Mouse (Mus musculus) embryonic facial prominence, embryonic 14.5 days (tissue): ENCODE measurements at regions not wholly inside any gene's neighbourhood (a gene's known extent, or its start where the extent isn't known, plus 50 kb on each side); places are given as distances from the start of the nearest gene placed in this dataset.

Source experiments
- ATAC-seq: fragments of 200-750 bp; cut with Nextera tagmentation; 2 replicates; pipeline ENCODE4 v1.8.0; 2017; ENCODE audit warnings: low read depth, moderate number of reproducible peaks, moderate TSS enrichment
- DNase-seq: peaks from one replicate; pipeline ENCODE4 v3.0.0-alpha.2; 2015; ENCODE audit warnings: low spot score
- H3K27ac ChIP-seq: fragments of 300-500 bp; sonication (generic); replicated peaks from 2 replicates; pipeline ENCODE4 v1.5.1; 2014; ENCODE audit warnings: low read depth, mild to moderate bottlenecking, low read length, moderate library complexity
- H3K27me3 ChIP-seq: fragments of 300-500 bp; sonication (generic); replicated peaks from 2 replicates; pipeline ENCODE4 v1.6.1; 2014; ENCODE audit warnings: low read length; ENCODE audit not compliant: control insufficient read depth, insufficient read depth
- H3K36me3 ChIP-seq: fragments of 300-500 bp; sonication (generic); 2 replicates; pipeline ENCODE4 v1.6.1; 2014; ENCODE audit warnings: low read length, mixed read lengths; ENCODE audit not compliant: control insufficient read depth, insufficient read depth
- H3K4me1 ChIP-seq: fragments of 300-500 bp; sonication (generic); 2 replicates; pipeline ENCODE4 v1.6.1; 2014; ENCODE audit warnings: antibody characterized with exemption, low read length; ENCODE audit not compliant: control insufficient read depth, insufficient read depth
- H3K4me2 ChIP-seq: fragments of 300-500 bp; sonication (generic); 2 replicates; pipeline ENCODE4 v1.6.1; 2014; ENCODE audit warnings: low read depth, mild to moderate bottlenecking, low read length, moderate library complexity, mixed read lengths
- H3K4me3 ChIP-seq: fragments of 300-500 bp; sonication (generic); 2 replicates; pipeline ENCODE4 v1.5.1; 2014; ENCODE audit warnings: low read depth, mild to moderate bottlenecking, low read length
- H3K9ac ChIP-seq: fragments of 300-500 bp; sonication (generic); 2 replicates; pipeline ENCODE4 v1.6.1; 2014; ENCODE audit warnings: low read depth, mild to moderate bottlenecking, low read length, moderate library complexity, mixed read lengths
- H3K9me3 ChIP-seq: fragments of 300-500 bp; sonication (generic); 2 replicates; pipeline ENCODE4 v1.6.1; 2016; ENCODE audit warnings: low read length; ENCODE audit not compliant: control insufficient read depth
- whole genome bisulfite sequencing: fragments of 180-500 bp; shearing (Covaris S2); extraction: QIAGEN DNeasy Blood & Tissue Kit; methylation state at CpG from one replicate; pipeline ENCODE4 v1.1.7; 2014; 5-methylcytosine and 5-hydroxymethylcytosine counted together

- Histone ChIP-seq H3K4me2 (no peak overlapping the region), H3K9me3 (no peaks in the 10 kb centered on the region), H3K36me3 (no peaks in the 10 kb centered on the region), H3K27me3 (no peaks in the 10 kb centered on the region), H3K9ac (no peak overlapping the region), H3K27ac (no peak overlapping the region), H3K4me1 (peaks cover 26% of the 10 kb centered on the region), H3K4me3 (no peak overlapping the region)
- WGBS: 59% methylated on average over 12 of the region's 12 CpGs
- ATAC-seq: no peak
- DNase-seq: no peak
These were observed 140.1 kb upstream of the Zmiz1 start for GRCm38 (mm10) chr14:25318909-25319308.

DNA sequence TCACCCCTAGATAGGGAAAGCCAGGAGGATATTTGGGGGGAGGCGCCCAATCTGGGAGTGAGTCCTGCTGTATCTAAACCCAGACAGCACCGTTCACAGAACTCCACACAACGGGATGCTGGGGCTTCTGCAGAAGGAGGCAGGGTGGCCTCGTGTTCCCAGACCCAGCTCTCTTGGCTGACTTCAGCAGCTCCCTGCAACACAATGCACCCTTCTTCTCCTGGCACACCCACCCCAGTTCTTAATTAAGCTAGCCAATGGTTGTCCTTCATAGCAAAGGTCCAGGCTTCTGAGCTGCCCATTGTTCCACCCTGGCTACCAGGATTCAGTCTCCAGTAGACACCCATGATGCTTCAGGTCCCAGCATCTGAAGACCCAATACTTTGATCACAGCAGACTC is 138.8 kb upstream of the Zmiz1 start:
- H3K9me3 ChIP-seq: no peaks in the 10 kb centered on the region
- no peak overlapping the region for H3K4me2 ChIP-seq
- no peak overlapping the region for H3K27ac ChIP-seq
- no peaks in the 10 kb centered on the region for H3K27me3 ChIP-seq
- 66% methylated on average over 4 of the region's 4 CpGs for WGBS
- H3K36me3 ChIP-seq: no peaks in the 10 kb centered on the region
- no peak overlapping the region for H3K9ac ChIP-seq
- ATAC-seq: no peak
- H3K4me3 ChIP-seq: no peak overlapping the region
- peaks cover 26% of the 10 kb centered on the region for H3K4me1 ChIP-seq
- no peak for DNase-seq

DNA sequence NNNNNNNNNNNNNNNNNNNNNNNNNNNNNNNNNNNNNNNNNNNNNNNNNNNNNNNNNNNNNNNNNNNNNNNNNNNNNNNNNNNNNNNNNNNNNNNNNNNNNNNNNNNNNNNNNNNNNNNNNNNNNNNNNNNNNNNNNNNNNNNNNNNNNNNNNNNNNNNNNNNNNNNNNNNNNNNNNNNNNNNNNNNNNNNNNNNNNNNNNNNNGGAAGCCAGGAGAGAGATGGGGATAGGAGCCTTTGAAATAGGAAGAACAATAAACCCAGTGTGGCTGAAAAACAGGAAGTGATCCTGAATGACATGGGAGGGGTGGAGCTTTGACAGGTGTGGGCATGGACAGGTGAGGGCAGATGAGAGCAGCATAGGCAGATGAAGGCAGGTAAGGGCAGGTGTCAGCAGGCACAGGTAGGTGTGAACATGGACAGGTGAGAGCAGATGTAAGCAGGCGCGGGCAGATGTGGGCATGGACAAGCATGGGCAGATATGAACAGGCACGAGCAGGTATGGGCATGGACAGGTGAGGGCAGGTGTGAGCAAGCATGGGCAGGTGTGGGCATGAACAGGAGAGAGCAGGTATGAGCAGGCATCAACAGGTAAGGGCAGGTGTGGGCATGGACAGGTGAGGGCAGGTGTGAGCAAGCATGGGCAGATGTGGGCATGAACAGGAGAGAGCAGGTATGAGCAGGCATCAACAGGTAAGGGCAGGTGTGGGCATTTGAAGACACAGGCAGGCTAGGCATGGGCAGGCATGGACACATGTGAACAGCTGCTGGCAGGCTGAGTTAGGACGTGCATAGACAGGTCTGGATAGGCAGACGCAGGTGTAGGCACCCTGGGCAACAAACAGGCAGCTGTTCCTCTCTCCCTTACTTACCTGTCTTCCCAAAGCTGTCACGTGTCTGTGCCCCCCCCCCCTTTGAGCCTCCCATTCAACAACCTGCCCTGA is 135.2 kb upstream of the Zmiz1 start:
- 74% methylated on average over 6 of the region's 6 CpGs for WGBS
- Histone ChIP-seq H3K9ac (no peak overlapping the region), H3K27me3 (no peaks in the 10 kb centered on the region), H3K4me1 (peaks cover 15% of the 10 kb centered on the region), H3K27ac (no peak overlapping the region), H3K4me3 (no peak overlapping the region), H3K9me3 (no peaks in the 10 kb centered on the region), H3K36me3 (no peaks in the 10 kb centered on the region), H3K4me2 (no peak overlapping the region)
- 0 out of 2 replicates have a peak, but pooled peaks have one; percentile 34 for ATAC-seq
- DNase-seq: no peak

- no peak for ATAC-seq
- Histone ChIP-seq H3K4me2 (no peak overlapping the region), H3K9me3 (no peaks in the 10 kb centered on the region), H3K4me3 (no peak overlapping the region), H3K36me3 (no peaks in the 10 kb centered on the region), H3K27ac (no peak overlapping the region), H3K4me1 (peaks cover 11% of the 10 kb centered on the region), H3K27me3 (no peaks in the 10 kb centered on the region), H3K9ac (no peak overlapping the region)
- DNase-seq: no peak
- WGBS: 88% methylated on average over 3 of the region's 3 CpGs
These were observed 133.1 kb upstream of the Zmiz1 start for GRCm38 (mm10) chr14:25325887-25326286.

- ATAC-seq (no peak), DNase-seq (no peak)
- WGBS: 80% methylated on average over 5 of the region's 5 CpGs
- no peaks in the 10 kb centered on the region for H3K9me3 ChIP-seq
- H3K4me2 ChIP-seq: no peak overlapping the region
- H3K4me1 ChIP-seq: peaks cover 3% of the 10 kb centered on the region; the same call in 1 of the 2 replicates
- H3K4me3 ChIP-seq: no peak overlapping the region
- no peak overlapping the region for H3K9ac ChIP-seq
- no peaks in the 10 kb centered on the region for H3K36me3 ChIP-seq
- no peaks in the 10 kb centered on the region for H3K27me3 ChIP-seq
- no peak overlapping the region for H3K27ac ChIP-seq
These were observed 130.8 kb upstream of the Zmiz1 start for GRCm38 (mm10) chr14:25328230-25328629.

GRCm38 (mm10) chr14:25334186-25334585 is 124.8 kb upstream of the Zmiz1 start:
- H3K27ac ChIP-seq: no peak overlapping the region
- H3K27me3 ChIP-seq: no peaks in the 10 kb centered on the region
- H3K4me3 ChIP-seq: no peak overlapping the region
- H3K4me1 ChIP-seq: peaks cover 18% of the 10 kb centered on the region
- no peak overlapping the region for H3K9ac ChIP-seq
- DNase-seq (no peak), ATAC-seq (no peak)
- H3K36me3 ChIP-seq: no peaks in the 10 kb centered on the region
- H3K9me3 ChIP-seq: no peaks in the 10 kb centered on the region
- no peak overlapping the region for H3K4me2 ChIP-seq
- WGBS: 90% methylated on average over 2 of the region's 2 CpGs

DNA sequence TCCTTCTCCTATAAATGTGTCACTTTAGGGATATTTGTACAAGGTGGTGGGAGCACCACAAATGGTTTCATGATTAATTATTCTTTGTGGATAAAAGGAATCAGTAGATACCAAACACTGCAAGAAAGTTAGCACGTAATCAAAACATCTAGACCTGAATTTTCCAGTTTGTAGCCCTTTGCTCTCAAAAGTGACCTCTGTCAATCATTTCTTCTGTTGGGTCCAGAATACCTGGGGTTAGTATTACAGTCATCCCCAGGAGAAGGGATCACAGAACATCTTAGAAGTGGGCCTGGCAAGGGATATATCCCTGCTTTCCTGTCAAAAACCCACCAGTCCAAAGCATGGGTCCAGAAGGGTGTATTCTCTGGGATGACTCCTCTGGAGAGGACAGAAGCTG is 122.1 kb upstream of the Zmiz1 start:
- Histone ChIP-seq H3K4me3 (no peak overlapping the region), H3K9ac (no peak overlapping the region), H3K4me1 (peaks cover 24% of the 10 kb centered on the region), H3K4me2 (no peak overlapping the region), H3K36me3 (no peaks in the 10 kb centered on the region), H3K27me3 (no peaks in the 10 kb centered on the region), H3K9me3 (no peaks in the 10 kb centered on the region), H3K27ac (no peak overlapping the region)
- ATAC-seq (no peak), DNase-seq (no peak)
- 91% methylated on average over 1 of the region's 1 CpGs for WGBS

GRCm38 (mm10) chr14:25338404-25339051 is 120.5 kb upstream of the Zmiz1 start:
- peak; percentile 75 for DNase-seq
- WGBS: 8% methylated on average over 3 of the region's 9 CpGs

More at GRCm38 (mm10) chr14:25338404-25339051, 120.5 kb upstream of the Zmiz1 start:
- Histone ChIP-seq H3K9me3 (no peaks in the 10 kb centered on the region), H3K27ac (0 out of 2 replicates have a peak overlapping the region, but pooled peaks have one; percentile 13), H3K27me3 (no peaks in the 10 kb centered on the region), H3K4me3 (no peak overlapping the region), H3K4me1 (peaks cover 38% of the 10 kb centered on the region), H3K9ac (no peak overlapping the region), H3K36me3 (no peaks in the 10 kb centered on the region), H3K4me2 (no peak overlapping the region)
- ATAC-seq: peak; percentile 39; the same call in 1 of the 2 replicates
